Mouse (Mus musculus) midbrain, embryonic 15.5 days (tissue): ENCODE data around the gene Npnt. TPM values are rescaled to one million over a fixed set of nuclear protein-coding genes. Genes with fewer than 3 reads are reported as not detected.

Experiments used
- ATAC-seq: fragments of 200-750 bp; cut with Nextera tagmentation; replicated peaks from 2 replicates; pipeline ENCODE4 v1.8.0; 2017; ENCODE audit warnings: moderate TSS enrichment
- H3K27ac ChIP-seq: fragments of 300-500 bp; sonication (generic); 2 replicates; pipeline ENCODE4 v1.5.1; 2015; ENCODE audit warnings: mild to moderate bottlenecking, inconsistent platforms
- H3K27me3 ChIP-seq: fragments of 300-500 bp; sonication (generic); replicated peaks from 2 replicates; pipeline ENCODE4 v1.6.1; 2015; ENCODE audit warnings: inconsistent platforms
- H3K36me3 ChIP-seq: fragments of 300-500 bp; sonication (generic); replicated peaks from 2 replicates; pipeline ENCODE4 v1.6.1; 2015; ENCODE audit warnings: inconsistent platforms
- H3K4me1 ChIP-seq: fragments of 300-500 bp; sonication (generic); 2 replicates; pipeline ENCODE4 v1.6.1; 2015; ENCODE audit warnings: inconsistent platforms
- H3K4me2 ChIP-seq: fragments of 300-500 bp; sonication (generic); 2 replicates; pipeline ENCODE4 v1.6.1; 2015; ENCODE audit warnings: inconsistent platforms, mild to moderate bottlenecking, moderate library complexity
- H3K4me3 ChIP-seq: fragments of 300-500 bp; sonication (generic); 2 replicates; pipeline ENCODE4 v1.5.1; 2015; ENCODE audit warnings: mild to moderate bottlenecking, inconsistent platforms
- H3K9ac ChIP-seq: fragments of 300-500 bp; sonication (generic); 2 replicates; pipeline ENCODE4 v1.6.1; 2015; ENCODE audit warnings: mild to moderate bottlenecking, inconsistent platforms
- H3K9me3 ChIP-seq: fragments of 300-500 bp; sonication (generic); 2 replicates; pipeline ENCODE4 v1.6.1; 2016; ENCODE audit warnings: inconsistent platforms
- WGBS: fragments of 180-500 bp; shearing (Covaris S2); methylation state at CpG from one replicate; pipeline ENCODE4 v1.1.7; 2015; ENCODE audit warnings: mixed read lengths; 5-methylcytosine and 5-hydroxymethylcytosine counted together
- polyA plus RNA-seq: library from polyadenylated mRNA; unstranded; fragments of >200 nt; fragmentation: Nextera tagmentation; extraction: Ambion mirVana; gene quantifications from 2 replicates; pipeline ENCODE4 v1.2.1, GENCODE M21; 2015

Npnt gene
- polyA plus RNA-seq, 1 experiment from 2014 or later, result 24.2 TPM

DNA sequence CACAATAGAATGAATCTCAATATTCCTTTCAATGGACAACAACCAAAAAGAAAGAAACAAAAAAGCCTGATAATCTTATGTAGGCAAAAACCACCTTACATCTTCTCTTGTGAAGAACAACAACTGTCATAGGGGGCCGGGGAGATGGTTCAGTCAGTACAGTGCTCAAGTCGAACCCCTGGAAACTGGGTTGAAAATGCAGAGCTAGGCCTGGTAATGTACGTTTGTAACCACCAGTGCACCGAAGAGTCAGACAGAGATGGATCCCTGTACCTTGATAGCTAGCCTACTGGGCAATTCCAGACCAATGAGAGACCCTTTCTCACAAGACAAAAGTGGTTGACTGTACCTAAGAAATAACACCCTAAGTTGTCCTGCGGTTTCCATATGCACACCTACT is 47.2 kb downstream of the Npnt start:
- no peak overlapping the region for H3K4me2 ChIP-seq
- H3K27ac ChIP-seq, result no peak overlapping the region
- H3K4me1 ChIP-seq, result no peaks in the 10 kb centered on the region
- ATAC-seq, result no peak
- H3K4me3 ChIP-seq, result no peak overlapping the region
- H3K36me3 ChIP-seq, result no peaks in the 10 kb centered on the region
- 94% methylated on average over 5 of the region's 5 CpGs for WGBS
- no peak overlapping the region for H3K9ac ChIP-seq
- H3K9me3 ChIP-seq, result no peaks in the 10 kb centered on the region
- no peaks in the 10 kb centered on the region for H3K27me3 ChIP-seq

- H3K27me3 ChIP-seq, result no peaks in the 10 kb centered on the region
- no peaks in the 10 kb centered on the region for H3K4me1 ChIP-seq
- no peaks in the 10 kb centered on the region for H3K36me3 ChIP-seq
- H3K27ac ChIP-seq, result no peak overlapping the region
- no peak overlapping the region for H3K4me2 ChIP-seq
- H3K9ac ChIP-seq, result no peak overlapping the region
- no peak overlapping the region for H3K4me3 ChIP-seq
- WGBS, result 81% methylated on average over 6 of the region's 6 CpGs
- no peak for ATAC-seq
- H3K9me3 ChIP-seq, result no peaks in the 10 kb centered on the region
Measured at GRCm38 (mm10) chr3:132902206-132902605, 47.9 kb downstream of the Npnt start.

GRCm38 (mm10) chr3:132897891-132898290 is 52.2 kb downstream of the Npnt start:
- H3K4me1 ChIP-seq, result no peaks in the 10 kb centered on the region
- H3K27me3 ChIP-seq, result no peaks in the 10 kb centered on the region
- H3K27ac ChIP-seq, result no peak overlapping the region
- WGBS, result 83% methylated on average over 4 of the region's 4 CpGs
- H3K9ac ChIP-seq, result no peak overlapping the region
- no peak overlapping the region for H3K4me2 ChIP-seq
- H3K36me3 ChIP-seq, result no peaks in the 10 kb centered on the region
- ATAC-seq, result no peak
- no peaks in the 10 kb centered on the region for H3K9me3 ChIP-seq
- no peak overlapping the region for H3K4me3 ChIP-seq

DNA sequence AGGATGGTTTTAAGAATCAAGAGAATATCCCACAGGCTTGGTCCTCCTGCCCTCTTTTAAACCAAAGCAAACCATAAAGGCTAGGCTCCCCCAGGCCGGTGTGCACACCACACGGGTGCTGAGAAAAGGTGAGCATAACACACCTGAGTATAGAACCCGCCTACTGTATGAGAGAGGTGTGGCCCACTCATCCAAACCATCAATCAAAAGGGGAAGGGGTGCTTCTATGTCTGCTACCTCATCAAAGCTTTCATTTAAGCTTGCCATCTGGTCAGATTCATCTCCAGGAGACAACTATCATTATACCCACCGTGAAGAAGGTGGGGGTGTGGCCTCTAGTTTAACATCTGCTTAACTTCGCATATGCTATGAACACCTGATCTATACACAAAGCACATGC is 52.7 kb downstream of the Npnt start:
- Histone ChIP-seq H3K4me2 (no peak overlapping the region), H3K9me3 (no peaks in the 10 kb centered on the region), H3K9ac (no peak overlapping the region), H3K27ac (no peak overlapping the region), H3K36me3 (no peaks in the 10 kb centered on the region), H3K4me1 (no peaks in the 10 kb centered on the region), H3K27me3 (no peaks in the 10 kb centered on the region), H3K4me3 (no peak overlapping the region)
- WGBS, result 88% methylated on average over 5 of the region's 5 CpGs
- ATAC-seq, result no peak

DNA sequence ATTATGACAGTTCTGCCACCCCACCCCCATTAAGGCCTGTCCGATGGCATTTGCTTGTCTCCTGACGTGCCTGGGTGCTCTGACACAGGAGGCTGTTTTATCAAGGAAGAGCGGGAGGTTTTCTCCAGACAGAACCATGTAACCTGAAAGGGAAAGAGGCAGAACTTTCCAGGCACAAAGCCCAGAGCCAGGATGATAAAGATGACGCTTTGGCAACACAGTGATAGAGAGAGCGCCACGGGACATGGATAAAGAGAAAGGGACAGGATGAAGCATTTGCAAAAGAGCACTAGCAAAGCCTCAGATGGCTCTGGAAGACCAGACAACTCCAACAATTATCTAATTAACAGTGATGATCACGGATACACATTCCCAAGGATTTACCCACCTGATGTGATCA is 56.0 kb downstream of the Npnt start:
- no peaks in the 10 kb centered on the region for H3K36me3 ChIP-seq
- no peak overlapping the region for H3K27ac ChIP-seq
- ATAC-seq, result no peak
- no peak overlapping the region for H3K9ac ChIP-seq
- no peaks in the 10 kb centered on the region for H3K9me3 ChIP-seq
- H3K4me3 ChIP-seq, result no peak overlapping the region
- H3K4me1 ChIP-seq, result no peaks in the 10 kb centered on the region
- no peaks in the 10 kb centered on the region for H3K27me3 ChIP-seq
- no peak overlapping the region for H3K4me2 ChIP-seq
- WGBS, result 86% methylated on average over 7 of the region's 7 CpGs

GRCm38 (mm10) chr3:132893676-132894075 is 56.4 kb downstream of the Npnt start:
- no peak overlapping the region for H3K4me3 ChIP-seq
- WGBS, result 94% methylated on average over 3 of the region's 3 CpGs
- no peak overlapping the region for H3K9ac ChIP-seq
- H3K9me3 ChIP-seq, result no peaks in the 10 kb centered on the region
- no peaks in the 10 kb centered on the region for H3K36me3 ChIP-seq
- H3K4me2 ChIP-seq, result no peak overlapping the region
- H3K27ac ChIP-seq, result no peak overlapping the region
- H3K27me3 ChIP-seq, result no peaks in the 10 kb centered on the region
- no peak for ATAC-seq
- no peaks in the 10 kb centered on the region for H3K4me1 ChIP-seq

DNA sequence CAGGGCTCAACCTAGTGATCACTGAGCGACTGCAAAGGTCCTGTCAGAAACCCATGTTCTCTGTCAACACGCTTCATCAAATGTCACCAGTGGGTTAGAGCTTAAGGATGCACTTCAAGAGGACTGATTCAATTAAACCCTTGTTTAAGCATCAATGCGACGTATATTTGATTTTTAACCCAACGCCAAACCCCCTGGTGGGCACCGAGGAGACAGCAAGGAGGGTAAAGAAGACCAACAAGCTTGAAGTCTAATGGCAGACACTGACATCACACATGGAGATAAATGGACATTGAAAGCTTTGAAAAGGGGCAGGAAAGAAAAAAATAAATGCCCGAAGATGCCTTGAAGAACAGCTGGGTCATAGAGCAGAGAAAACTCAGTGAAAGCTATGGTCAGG is 57.0 kb downstream of the Npnt start:
- Histone ChIP-seq H3K9me3 (no peaks in the 10 kb centered on the region), H3K36me3 (no peaks in the 10 kb centered on the region), H3K9ac (no peak overlapping the region), H3K27me3 (no peaks in the 10 kb centered on the region), H3K4me3 (no peak overlapping the region), H3K27ac (no peak overlapping the region), H3K4me1 (no peaks in the 10 kb centered on the region), H3K4me2 (no peak overlapping the region)
- 84% methylated on average over 7 of the region's 7 CpGs for WGBS
- ATAC-seq, result no peak

DNA sequence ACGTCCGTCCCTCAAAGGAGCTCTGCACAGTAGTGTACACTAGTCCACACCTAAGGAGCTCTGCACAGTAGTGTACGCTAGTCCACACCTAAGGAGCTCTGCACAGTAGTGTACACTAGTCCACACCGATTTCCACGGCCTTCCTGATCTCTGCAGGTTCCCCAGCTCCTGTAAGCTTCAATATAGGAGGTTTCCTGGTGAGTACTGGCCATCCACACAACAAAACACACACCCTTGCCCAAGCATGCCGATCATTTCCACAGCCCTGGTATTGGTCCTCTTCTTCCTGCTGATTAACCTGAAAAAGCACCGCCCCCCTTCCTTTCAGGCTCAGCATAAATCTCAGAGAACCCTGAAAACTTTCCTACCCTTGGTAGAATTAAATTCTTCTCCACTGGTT is 57.6 kb downstream of the Npnt start:
- Histone ChIP-seq H3K36me3 (no peaks in the 10 kb centered on the region), H3K4me2 (no peak overlapping the region), H3K4me3 (no peak overlapping the region), H3K9ac (no peak overlapping the region), H3K27ac (no peak overlapping the region), H3K4me1 (no peaks in the 10 kb centered on the region), H3K9me3 (no peaks in the 10 kb centered on the region), H3K27me3 (no peaks in the 10 kb centered on the region)
- 95% methylated on average over 7 of the region's 7 CpGs for WGBS
- no peak for ATAC-seq

DNA sequence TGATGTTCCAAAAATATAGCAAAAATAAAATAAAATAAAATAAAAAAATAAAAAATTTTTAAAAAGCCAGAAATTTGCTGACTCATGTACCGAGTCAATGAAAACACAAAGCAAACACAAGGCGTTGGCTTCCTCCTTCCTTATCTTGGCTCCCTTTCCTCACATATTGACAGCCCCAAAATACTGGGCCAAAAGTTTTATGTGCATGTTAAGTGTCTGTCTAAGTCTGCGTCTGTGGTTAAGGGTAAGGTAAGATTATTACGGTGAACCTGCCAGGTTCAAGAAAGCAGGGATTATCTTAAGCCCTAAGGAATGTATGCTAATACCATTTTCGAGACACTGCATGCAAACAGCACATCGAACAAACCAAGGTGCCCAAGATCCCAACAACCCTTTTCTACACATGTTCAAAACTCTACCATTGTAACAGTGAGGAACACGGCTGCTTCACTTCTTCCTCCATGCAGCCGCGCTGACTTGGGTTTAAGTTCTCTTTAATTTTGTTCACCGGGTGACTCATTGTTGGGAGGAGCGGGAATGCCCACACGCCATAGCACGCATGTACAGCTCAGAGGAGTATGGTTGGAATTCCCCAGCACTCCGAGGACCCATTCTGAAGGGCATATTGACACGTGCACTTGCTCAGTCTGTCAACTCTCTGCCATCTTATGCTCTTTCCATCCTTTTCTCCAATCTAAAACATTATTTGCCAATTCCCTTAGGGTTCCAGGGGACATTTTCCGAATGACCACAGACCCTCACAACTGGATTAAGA is 62.8 kb downstream of the Npnt start:
- H3K4me1 ChIP-seq, result no peaks in the 10 kb centered on the region
- no peak overlapping the region for H3K4me3 ChIP-seq
- ATAC-seq, result no peak
- no peaks in the 10 kb centered on the region for H3K36me3 ChIP-seq
- H3K9ac ChIP-seq, result no peak overlapping the region
- H3K27ac ChIP-seq, result no peak overlapping the region
- no peaks in the 10 kb centered on the region for H3K27me3 ChIP-seq
- WGBS, result 90% methylated on average over 16 of the region's 16 CpGs
- H3K9me3 ChIP-seq, result no peaks in the 10 kb centered on the region
- H3K4me2 ChIP-seq, result no peak overlapping the region

- H3K9me3 ChIP-seq, result no peaks in the 10 kb centered on the region
- H3K4me1 ChIP-seq, result no peaks in the 10 kb centered on the region
- no peak overlapping the region for H3K4me3 ChIP-seq
- H3K4me2 ChIP-seq, result no peak overlapping the region
- H3K9ac ChIP-seq, result no peak overlapping the region
- WGBS, result 90% methylated on average over 6 of the region's 6 CpGs
- no peaks in the 10 kb centered on the region for H3K36me3 ChIP-seq
- H3K27ac ChIP-seq, result no peak overlapping the region
- ATAC-seq, result no peak
- no peaks in the 10 kb centered on the region for H3K27me3 ChIP-seq
Measured at GRCm38 (mm10) chr3:132886419-132887050, 63.6 kb downstream of the Npnt start.

GRCm38 (mm10) chr3:132884459-132884858 is 65.6 kb downstream of the Npnt start:
- 84% methylated on average over 10 of the region's 10 CpGs for WGBS
- H3K27ac ChIP-seq, result no peak overlapping the region

GRCm38 (mm10) chr3:132883256-132883655 is 66.8 kb downstream of the Npnt start:
- no peak for ATAC-seq
- H3K27me3 ChIP-seq, result no peaks in the 10 kb centered on the region
- WGBS, result 85% methylated on average over 9 of the region's 9 CpGs
- no peaks in the 10 kb centered on the region; the same call in 1 of the 2 replicates for H3K4me1 ChIP-seq
- H3K36me3 ChIP-seq, result no peaks in the 10 kb centered on the region
- no peak overlapping the region for H3K4me2 ChIP-seq
- no peak overlapping the region for H3K27ac ChIP-seq
- H3K9ac ChIP-seq, result no peak overlapping the region
- no peaks in the 10 kb centered on the region for H3K9me3 ChIP-seq
- no peak overlapping the region for H3K4me3 ChIP-seq

More at GRCm38 (mm10) chr3:132884459-132884858, 65.6 kb downstream of the Npnt start:
- Histone ChIP-seq H3K4me2 (no peak overlapping the region), H3K27me3 (no peaks in the 10 kb centered on the region), H3K4me3 (no peak overlapping the region), H3K9me3 (no peaks in the 10 kb centered on the region), H3K36me3 (no peaks in the 10 kb centered on the region), H3K4me1 (no peaks in the 10 kb centered on the region; the same call in 1 of the 2 replicates), H3K9ac (no peak overlapping the region)
- ATAC-seq, result no peak

DNA sequence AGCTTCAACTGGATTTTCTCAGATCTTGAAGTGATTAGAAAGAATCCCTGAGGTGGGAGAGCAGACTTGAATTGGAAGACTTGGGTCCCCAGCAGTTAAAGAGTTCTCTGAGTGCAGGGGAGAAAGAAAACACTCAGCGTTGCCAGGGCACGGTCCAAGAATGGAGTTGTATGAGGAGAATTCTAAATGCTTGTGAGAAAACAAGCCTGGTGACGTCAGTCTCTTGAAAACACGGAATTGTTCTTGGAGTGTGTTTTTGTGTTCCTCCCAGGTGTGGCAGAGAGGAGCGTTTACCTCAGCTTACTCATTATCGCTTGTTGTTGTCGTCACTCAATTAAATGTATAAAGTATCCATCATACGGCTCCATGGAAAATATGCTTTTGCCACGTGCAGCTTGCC is 69.3 kb downstream of the Npnt start:
- H3K4me2 ChIP-seq, result peak overlapping the region; percentile 18; the same call in 1 of the 2 replicates
- ATAC-seq, result no peak

More for the DNA sequence above, 69.3 kb downstream of the Npnt start:
- Histone ChIP-seq H3K27ac (0 out of 2 replicates have a peak overlapping the region, but pooled peaks have one; percentile 15), H3K9me3 (no peaks in the 10 kb centered on the region), H3K4me1 (no peaks in the 10 kb centered on the region; the same call in 1 of the 2 replicates), H3K36me3 (no peaks in the 10 kb centered on the region), H3K27me3 (no peaks in the 10 kb centered on the region), H3K9ac (no peak overlapping the region), H3K4me3 (no peak overlapping the region)
- 51% methylated on average over 9 of the region's 9 CpGs for WGBS
